Mouse (Mus musculus): ENCODE results near the gene Reep1.

Gene Reep1

GRCm38 (mm10) chr6:71738611-71739010 lies 31.2 kb downstream of the Reep1 start:
- peak; percentile 6 for DNase-seq

DNA sequence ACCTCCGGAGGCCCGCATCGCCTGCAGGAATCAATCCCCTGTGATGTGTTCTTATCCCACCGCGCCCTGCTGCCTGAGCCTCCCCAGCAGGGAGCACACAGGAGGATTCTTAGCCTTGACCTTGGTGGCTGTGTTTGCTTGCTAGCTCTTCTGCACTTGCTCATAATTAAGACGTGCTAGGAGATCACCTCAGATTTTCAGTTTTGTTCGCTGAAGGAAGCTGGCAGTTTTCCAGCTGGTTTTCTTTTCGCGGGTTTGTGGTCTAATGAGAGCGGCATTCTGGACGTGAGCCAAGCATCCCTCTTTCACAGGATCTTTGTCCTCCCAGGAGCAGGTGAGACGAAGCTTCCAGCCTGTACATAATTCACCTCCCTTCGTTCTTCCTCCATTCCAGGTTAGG lies 33.6 kb downstream of the Reep1 start:
- DNase-seq, result peak; percentile 5

- DNase-seq, result no peak
Observed at GRCm38 (mm10) chr6:71741998-71742636, 34.8 kb downstream of the Reep1 start.

GRCm38 (mm10) chr6:71744934-71745333 lies 37.6 kb downstream of the Reep1 start:
- DNase-seq, result no peak

DNA sequence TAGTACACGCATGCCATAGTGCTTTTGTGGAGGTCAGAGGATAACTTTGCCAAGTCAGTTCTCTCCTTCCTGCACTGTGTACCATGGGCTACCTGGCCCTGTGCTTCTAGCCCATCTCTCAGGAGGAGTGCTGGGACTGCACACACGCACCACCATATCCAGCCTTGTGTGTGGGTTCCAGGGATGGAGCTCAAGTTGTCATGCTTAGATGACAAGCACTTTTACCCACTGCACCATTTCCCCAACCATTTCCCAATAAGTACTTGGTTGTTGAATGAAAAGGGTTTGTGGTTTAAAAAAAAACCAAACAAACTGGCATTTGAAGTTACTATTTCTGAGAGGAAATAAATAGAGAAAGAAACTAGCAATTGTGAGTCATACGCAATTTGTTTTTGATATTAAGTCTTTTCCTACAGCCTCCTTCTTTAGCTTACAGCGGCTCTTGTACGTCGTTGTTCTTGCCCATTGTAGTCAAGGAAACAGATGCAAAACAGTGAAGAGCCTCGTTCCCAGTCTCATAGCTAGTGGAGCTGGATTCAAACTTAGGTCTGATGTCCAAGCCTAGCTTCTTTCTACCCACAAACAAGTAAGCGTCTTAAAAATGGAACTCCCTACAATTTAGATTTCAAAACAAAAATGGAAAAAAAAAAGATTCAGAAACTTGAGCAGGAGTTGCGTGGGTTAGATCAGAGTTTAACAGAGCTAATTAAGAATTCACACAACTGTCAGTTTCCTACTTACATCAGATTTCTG lies 38.3 kb downstream of the Reep1 start:
- DNase-seq, result no peak

DNA sequence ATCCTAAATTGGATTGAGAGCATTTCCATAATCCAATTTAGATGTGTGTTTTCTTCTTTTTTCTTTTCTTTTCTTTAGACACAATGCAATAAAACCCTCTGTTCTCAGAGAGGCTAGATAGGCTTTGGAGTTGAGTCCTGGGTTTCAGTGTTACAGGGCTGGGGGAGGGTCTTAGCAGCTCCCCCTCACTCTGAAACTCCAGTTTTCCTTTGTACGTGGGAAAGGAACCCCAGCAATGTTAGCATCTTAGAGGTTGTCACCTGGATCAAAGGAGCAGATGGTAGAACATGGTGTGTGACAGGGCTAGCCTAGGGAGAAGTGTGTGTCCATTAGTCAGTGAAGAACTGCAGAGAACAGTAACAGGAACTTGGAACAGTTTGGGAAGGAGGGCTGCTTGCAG lies 38.9 kb downstream of the Reep1 start:
- DNase-seq, result no peak

GRCm38 (mm10) chr6:71746846-71747245 lies 39.5 kb downstream of the Reep1 start:
- no peak for DNase-seq

DNA sequence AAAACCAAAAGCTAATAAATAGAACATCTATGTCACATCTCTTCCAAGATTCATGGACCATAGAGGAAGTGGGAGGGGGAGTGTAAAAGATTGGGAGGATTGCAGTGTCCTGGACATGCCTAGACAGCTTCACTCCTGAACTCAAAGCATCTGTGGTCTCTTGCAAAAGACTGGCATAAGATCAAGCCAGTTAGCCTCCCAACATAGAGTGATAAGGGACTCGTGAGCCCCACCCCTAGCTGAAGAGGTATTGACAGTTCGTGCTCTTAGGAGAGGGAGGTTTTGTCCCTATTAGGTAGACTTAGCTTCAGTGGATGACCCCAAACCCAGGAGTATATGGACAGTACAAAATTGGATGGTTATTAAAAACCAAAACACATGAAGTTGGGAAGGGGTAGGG lies 44.2 kb downstream of the Reep1 start:
- DNase-seq, result no peak

DNA sequence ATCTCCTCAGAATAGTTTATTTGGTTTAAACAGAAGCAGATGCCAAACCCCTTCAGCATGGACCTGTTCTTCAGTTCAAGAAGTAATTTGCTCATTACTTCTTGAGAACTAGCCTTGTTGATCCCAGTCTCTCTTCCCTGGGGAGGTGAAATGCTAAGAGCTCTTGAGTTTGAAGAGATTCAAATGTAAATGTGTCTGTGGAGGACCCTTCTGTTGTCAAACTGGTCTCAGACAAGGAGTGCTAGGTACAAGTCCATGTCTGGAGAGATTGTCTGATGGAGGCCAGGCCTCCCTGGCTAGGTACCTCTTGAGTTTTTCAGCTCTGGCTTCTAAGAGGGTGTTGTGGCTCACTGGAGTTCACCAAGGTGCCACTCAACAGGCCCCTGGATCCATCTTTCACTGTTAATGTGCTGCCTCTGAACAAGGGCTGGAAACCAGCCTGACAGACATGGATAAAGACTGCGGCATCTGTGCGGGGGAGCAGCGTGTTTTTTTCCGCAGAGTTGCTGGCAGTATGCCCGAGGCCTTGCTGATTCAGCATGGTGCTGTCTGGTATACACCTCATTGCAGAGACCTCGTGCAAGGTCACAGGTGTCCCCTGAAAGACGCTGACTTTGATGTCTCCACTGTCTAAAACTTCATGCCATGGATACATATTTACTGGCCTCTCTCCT lies 45.6 kb downstream of the Reep1 start:
- DNase-seq, result peak; percentile 5

DNA sequence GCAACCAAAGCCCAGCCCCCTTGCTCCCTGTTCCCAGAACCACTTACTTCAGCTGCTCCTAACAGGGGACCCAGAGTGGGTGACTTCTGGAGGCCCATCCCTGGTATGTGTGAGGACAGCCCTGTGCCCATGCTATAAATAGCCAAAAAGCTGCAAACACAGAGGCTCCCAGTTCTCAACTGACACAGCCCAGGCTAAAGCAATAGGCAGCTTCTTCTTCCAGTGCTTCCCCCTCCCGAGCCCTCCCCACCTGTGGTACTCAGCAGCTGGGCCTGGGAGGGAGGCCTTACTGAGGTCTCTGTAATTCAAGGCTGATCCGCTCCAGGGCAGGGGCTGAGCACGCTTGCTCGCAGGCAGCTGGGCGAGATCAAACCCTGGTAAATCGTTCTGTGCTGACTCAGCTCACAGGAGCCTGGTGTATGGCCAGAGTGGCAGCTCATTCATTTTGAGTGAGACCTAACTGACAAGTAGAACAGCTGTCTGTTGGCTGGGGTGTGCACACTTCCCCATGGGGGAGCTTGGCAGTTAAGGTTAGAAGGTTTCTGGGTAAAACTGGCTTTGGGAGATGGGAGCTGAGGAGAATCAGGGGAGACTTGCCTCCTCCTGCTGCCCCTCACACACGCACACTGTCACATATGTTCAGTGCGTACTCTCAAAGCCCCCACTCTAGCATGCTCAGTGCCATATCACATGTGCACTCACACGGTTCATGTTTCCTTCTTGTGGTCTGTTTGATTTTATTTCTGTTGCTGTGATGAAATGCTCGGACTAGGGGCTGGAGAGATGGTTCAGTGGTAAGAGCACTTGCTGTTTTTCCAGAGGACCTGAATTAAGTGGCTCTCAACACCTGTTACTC lies 49.9 kb downstream of the Reep1 start:
- DNase-seq, result peak; percentile 70

- DNase-seq, result no peak
Observed at GRCm38 (mm10) chr6:71758780-71759179, 51.4 kb downstream of the Reep1 start.

- DNase-seq, result no peak
Observed at GRCm38 (mm10) chr6:71760073-71760472, 52.7 kb downstream of the Reep1 start.

- DNase-seq, result no peak
Observed at GRCm38 (mm10) chr6:71767761-71768160, 60.4 kb downstream of the Reep1 start.

DNA sequence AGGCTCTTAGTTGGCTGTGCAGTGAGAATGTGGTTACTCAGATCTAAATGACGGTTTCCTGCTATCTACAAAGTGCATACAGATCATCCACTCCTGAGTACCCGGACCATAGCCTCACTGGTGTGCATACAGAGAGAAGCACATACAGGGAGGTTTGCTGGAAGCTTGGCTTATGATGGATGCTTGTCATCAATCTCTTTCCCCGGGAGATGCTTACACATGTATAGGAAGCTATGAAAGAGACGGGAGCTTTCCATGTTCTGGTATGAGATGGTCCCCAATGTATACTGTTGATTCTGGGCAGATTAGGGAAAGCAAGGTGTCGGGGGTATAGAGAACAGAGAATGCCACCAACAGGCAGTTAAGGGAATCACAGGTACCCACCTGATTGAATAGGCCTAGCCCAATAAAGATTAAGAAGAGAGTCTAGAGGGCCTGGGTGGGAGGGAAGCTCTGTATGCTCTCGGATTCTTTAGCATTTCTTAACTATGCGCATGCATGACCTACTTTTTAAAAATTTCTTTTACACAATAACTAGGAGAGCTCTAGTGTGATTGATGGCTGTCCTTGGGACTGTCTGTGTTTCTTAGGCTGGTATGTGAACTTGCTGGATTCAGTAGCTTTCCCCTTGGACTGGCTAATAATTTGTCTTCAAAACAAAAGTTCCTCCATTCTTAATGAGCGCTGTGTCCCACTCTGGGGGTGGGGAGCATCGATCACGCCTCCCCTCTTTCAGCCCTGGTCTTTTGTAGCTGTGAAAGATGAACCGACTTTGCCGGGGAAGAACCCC lies 62.7 kb downstream of the Reep1 start:
- DNase-seq, result no peak

DNA sequence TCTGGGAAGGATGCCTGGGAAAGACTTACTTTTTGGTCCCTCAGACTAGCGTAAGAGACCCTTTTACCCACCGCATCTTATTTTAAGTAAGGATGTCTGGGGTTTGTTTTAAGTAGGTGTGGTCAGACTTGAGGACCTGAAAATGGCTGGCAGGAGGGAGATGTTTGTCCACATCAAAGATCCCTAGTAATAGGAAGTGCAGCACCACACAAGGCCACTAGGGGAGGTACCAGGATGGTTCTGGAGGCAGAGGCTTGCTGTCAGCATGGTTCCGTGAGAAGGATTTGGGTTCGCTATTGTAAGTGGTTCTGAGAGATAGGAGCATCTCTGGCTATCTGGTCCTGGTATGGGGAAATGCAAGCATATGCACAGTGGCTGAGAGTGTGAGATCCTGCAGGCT lies 63.5 kb downstream of the Reep1 start:
- DNase-seq, result no peak

DNA sequence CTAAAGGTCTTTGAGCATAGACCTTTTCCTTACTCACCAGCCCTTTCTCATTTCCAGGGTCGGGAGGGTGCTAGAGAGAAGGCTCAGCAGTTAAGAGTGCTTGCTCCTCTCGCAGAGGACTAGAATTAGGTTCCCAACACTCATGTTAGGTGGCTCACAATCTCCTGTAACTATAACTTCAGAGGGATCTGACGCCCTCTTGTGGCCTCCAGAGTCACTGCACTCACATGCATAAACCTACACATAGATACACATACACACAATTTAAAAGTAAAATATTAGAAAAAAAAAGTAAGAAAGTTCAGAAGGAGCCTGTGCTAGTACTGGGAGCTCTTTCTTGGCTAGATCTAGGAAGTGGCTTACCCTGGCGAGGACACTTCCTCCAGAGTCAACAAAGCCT lies 63.9 kb downstream of the Reep1 start:
- no peak for DNase-seq

DNA sequence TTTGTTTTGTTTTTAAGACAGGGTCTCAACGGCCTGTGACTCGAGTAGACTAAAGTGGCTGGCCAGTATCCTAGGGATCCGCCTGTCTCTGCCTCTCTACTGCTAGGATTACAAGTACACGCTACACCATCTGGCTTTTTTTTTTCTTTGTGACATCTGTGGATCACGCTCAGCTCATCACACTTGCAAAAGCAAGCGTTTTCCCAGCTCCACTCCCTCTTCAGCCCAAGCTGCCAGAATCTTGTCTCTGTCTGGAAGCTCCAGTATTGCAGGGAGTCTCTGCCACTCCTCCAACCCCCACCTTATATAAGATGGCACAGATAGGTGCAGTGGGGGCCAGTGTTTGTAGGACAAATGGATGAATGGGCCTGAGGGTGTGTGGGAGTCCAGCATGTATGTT lies 64.8 kb downstream of the Reep1 start:
- DNase-seq, result peak; percentile 19

DNA sequence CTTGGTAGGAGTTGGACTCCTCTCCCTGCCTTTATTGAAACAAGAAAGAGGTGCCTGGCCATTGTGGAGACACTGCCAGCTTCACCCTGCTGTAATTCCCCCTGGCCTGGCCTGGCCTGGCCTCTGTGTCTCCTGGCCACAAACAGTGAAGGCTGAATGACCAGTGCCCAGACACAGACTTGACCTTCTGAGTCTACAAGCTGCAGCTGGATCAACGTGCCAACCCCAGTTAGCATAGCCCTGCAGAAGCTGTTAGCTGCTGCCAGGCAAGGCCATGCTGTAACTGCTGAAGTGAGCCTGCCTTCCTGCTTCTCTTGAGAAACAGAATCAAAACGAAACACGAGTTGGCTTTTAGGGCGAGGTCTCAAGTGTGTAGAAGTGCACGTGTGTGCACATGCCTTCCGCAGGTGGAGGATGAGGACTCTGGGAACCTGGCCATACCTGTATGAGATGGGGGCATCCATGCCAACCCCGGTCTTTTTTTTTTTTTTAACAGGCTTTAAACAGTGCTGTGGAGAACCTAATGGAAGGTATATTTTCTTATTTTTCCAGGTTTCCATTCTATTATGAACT lies 65.4 kb downstream of the Reep1 start:
- DNase-seq, result peak; percentile 18

DNA sequence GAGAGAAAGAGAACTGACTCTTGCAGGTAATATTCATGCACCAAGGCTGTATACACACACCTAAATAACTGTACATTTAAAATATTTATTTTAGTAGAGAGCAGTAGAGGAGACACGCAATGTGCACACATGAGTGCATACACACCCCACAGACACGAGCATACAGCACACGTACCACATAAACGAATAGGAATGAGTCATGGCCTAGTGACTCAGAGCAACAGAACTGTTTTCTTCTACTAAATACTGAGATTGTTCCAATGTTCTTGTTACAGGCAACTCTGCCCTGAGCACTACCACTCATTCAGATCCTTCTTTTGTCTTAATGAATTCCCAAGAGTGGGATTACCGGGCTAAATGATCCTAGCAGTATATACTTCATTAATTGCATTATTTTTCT lies 70.7 kb downstream of the Reep1 start:
- DNase-seq, result no peak

GRCm38 (mm10) chr6:71779831-71780230 lies 72.5 kb downstream of the Reep1 start:
- no peak for DNase-seq

GRCm38 (mm10) chr6:71780431-71780830 lies 73.1 kb downstream of the Reep1 start:
- DNase-seq, result no peak

DNA sequence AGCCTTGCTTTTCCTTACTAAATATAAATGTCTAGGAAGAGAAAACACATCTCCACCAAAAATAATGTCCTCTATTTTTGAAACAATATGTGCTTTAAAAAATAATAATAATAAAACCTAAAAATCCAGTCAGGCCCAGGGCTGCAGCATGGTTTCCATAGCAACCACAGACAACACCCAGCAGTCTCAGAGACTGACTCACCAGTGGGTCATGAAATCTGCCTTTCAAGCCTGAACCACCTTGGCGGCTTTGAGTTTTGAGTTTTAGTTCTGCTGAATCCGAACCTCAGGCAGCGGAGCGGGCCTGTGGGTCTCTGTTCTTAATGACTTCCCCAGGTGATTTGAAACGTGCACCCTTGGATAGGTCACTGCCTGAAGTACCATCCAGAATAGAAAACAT lies 75.8 kb downstream of the Reep1 start:
- DNase-seq, result no peak
